Mouse (Mus musculus) lung, postnatal 0 days (tissue): Measurements from ENCODE around the gene Usp33.

Experiments used
- CTCF ChIP-seq: IDR thresholded peaks from 2 replicates; pipeline ENCODE4 v1.5.1; 2016; ENCODE audit warnings: antibody characterized with exemption, mild to moderate bottlenecking
- EP300 ChIP-seq: IDR thresholded peaks from 2 replicates; pipeline ENCODE4 v1.6.1; 2016; ENCODE audit warnings: antibody characterized with exemption, mild to moderate bottlenecking, control low read depth

DNA sequence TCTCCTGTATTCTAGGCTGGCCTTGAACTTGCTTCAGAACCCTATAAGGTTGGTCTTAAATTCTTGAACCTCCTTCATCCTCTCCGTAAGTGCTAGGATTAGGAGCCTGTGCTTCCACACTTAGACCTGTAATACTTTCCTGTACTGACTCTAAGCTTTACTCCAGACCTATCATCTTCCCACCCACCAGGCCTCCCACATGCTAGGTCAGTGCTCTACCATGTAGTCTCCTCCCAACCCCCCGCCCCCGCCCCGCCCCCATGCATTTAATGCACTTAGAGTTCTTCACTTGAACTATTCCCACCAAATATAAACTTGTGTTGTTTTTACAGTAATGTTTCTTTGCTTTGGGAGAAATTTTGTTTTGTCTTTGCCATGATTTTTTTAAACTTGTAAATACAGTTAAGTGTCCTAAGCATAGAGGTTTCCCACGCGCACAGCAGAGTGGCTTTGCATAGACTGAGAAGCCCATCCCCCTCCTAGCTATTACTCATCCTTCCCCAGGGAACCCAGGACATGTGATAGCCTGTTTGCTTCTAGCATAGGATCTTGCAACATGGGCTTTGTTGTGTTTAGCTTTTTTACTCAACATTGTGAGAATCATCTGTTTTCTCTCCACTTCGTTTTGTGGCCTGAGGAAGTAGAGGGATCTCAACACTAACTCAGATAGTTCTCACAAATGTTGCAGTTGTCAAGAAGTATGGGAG is 55.8 kb downstream of the Usp33 start:
- TF ChIP-seq EP300 (peak; percentile 25; the same call in 1 of the 2 replicates), CTCF (no peak)
